Mouse (Mus musculus): ENCODE data around the gene Ctrb1. TPM values are rescaled to one million over a fixed set of nuclear protein-coding genes. Genes with fewer than 3 reads are reported as not detected.
A peak's percentile ranks its signal among the peaks of the same experiment; 100 is the strongest.

Ctrb1 gene
- polyA plus RNA-seq, 1 experiment, result 0.29 TPM

GRCm38 (mm10) chr8:111733581-111734243 is 42.9 kb upstream of the Ctrb1 start:
- WGBS, result 29% methylated on average over 5 of the region's 5 CpGs
- TF ChIP-seq CTCF (IDR thresholded peaks at IDR 0.05; ENCODE audit: borderline replicate concordance, insufficient read depth, low read depth, low read length) (no peak), POLR2A (IDR thresholded peaks at IDR 0.05; ENCODE audit: borderline replicate concordance, insufficient read depth, low read length) (no peak)
- no peaks in the 10 kb centered on the region for H3K27me3 ChIP-seq (ENCODE audit: control insufficient read depth, insufficient read depth, low read length)
- no peak overlapping the region for H3K27ac ChIP-seq (ENCODE audit: insufficient read depth, low read length)
- peak in 1 of 2 experiments; percentile 32 for DNase-seq
- H3K4me3 ChIP-seq (replicated peaks; ENCODE audit: insufficient read depth, low read depth, low read length), result no peak overlapping the region
- peaks cover 73% of the 10 kb centered on the region for H3K4me1 ChIP-seq (ENCODE audit: control insufficient read depth, insufficient read depth, low read length)

- Histone ChIP-seq H3K4me3 (replicated peaks; ENCODE audit: insufficient read depth, low read depth, low read length) (peak overlapping the region; percentile 69), H3K4me1 (ENCODE audit: control insufficient read depth, insufficient read depth, low read length) (peaks cover 83% of the 10 kb centered on the region), H3K27me3 (ENCODE audit: control insufficient read depth, insufficient read depth, low read length) (no peaks in the 10 kb centered on the region), H3K27ac (ENCODE audit: insufficient read depth, low read length) (peak overlapping the region; percentile 32; the same call in 1 of the 2 replicates)
- TF ChIP-seq CTCF (IDR thresholded peaks at IDR 0.05; ENCODE audit: borderline replicate concordance, insufficient read depth, low read depth, low read length) (no peak), POLR2A (IDR thresholded peaks at IDR 0.05; ENCODE audit: borderline replicate concordance, insufficient read depth, low read length) (no peak)
- no peak for DNase-seq
- WGBS, result 10% methylated on average over 10 of the region's 10 CpGs
Observed at GRCm38 (mm10) chr8:111732406-111733085, 41.7 kb upstream of the Ctrb1 start.

- DNase-seq, result peak; percentile 93 to 95
- Histone ChIP-seq H3K27ac (ENCODE audit: insufficient read depth, low read length) (peak overlapping the region; percentile 32; the same call in 1 of the 2 replicates), H3K4me1 (ENCODE audit: control insufficient read depth, insufficient read depth, low read length) (peaks cover 83% of the 10 kb centered on the region), H3K4me3 (replicated peaks; ENCODE audit: insufficient read depth, low read depth, low read length) (peak overlapping the region; percentile 70), H3K27me3 (ENCODE audit: control insufficient read depth, insufficient read depth, low read length) (no peaks in the 10 kb centered on the region)
- TF ChIP-seq POLR2A (IDR thresholded peaks at IDR 0.05; ENCODE audit: borderline replicate concordance, insufficient read depth, low read length), result peak; percentile 46; the same call in 1 of the 2 replicates
- TF ChIP-seq CTCF (IDR thresholded peaks at IDR 0.05; ENCODE audit: borderline replicate concordance, insufficient read depth, low read depth, low read length), result no peak
- WGBS, result 0% methylated on average over 27 of the region's 41 CpGs
Observed at GRCm38 (mm10) chr8:111732004-111732403, 41.2 kb upstream of the Ctrb1 start.

- TF ChIP-seq POLR2A (IDR thresholded peaks at IDR 0.05; ENCODE audit: borderline replicate concordance, insufficient read depth, low read length), result no peak
- TF ChIP-seq CTCF (IDR thresholded peaks at IDR 0.05; ENCODE audit: borderline replicate concordance, insufficient read depth, low read depth, low read length), result no peak
- H3K27me3 ChIP-seq (ENCODE audit: control insufficient read depth, insufficient read depth, low read length), result no peaks in the 10 kb centered on the region
- WGBS, result under 1% methylated on average over 39 of the region's 39 CpGs
- peak overlapping the region; percentile 70 for H3K4me3 ChIP-seq (replicated peaks; ENCODE audit: insufficient read depth, low read depth, low read length)
- DNase-seq, result peak; percentile 59 to 72
- H3K27ac ChIP-seq (ENCODE audit: insufficient read depth, low read length), result peak overlapping the region; percentile 37; the same call in 1 of the 2 replicates
- H3K4me1 ChIP-seq (ENCODE audit: control insufficient read depth, insufficient read depth, low read length), result peaks cover 83% of the 10 kb centered on the region
Observed at GRCm38 (mm10) chr8:111731231-111731977, 40.6 kb upstream of the Ctrb1 start.

- DNase-seq, result peak in 1 of 2 experiments; percentile 29
Observed at GRCm38 (mm10) chr8:111729233-111730170, 38.7 kb upstream of the Ctrb1 start.

GRCm38 (mm10) chr8:111728481-111728880 is 37.7 kb upstream of the Ctrb1 start:
- 25% methylated on average over 5 of the region's 5 CpGs for WGBS
- Histone ChIP-seq H3K27ac (ENCODE audit: insufficient read depth, low read length) (peak overlapping the region; percentile 5; the same call in 1 of the 2 replicates), H3K4me1 (ENCODE audit: control insufficient read depth, insufficient read depth, low read length) (peaks cover 62% of the 10 kb centered on the region), H3K4me3 (replicated peaks; ENCODE audit: insufficient read depth, low read depth, low read length) (no peak overlapping the region), H3K27me3 (ENCODE audit: control insufficient read depth, insufficient read depth, low read length) (no peaks in the 10 kb centered on the region)
- TF ChIP-seq POLR2A (IDR thresholded peaks at IDR 0.05; ENCODE audit: borderline replicate concordance, insufficient read depth, low read length) (no peak), CTCF (IDR thresholded peaks at IDR 0.05; ENCODE audit: borderline replicate concordance, insufficient read depth, low read depth, low read length) (no peak)
- peak in 1 of 2 experiments; percentile 15 for DNase-seq

More at GRCm38 (mm10) chr8:111729233-111730170, 38.7 kb upstream of the Ctrb1 start:
- H3K4me3 ChIP-seq (replicated peaks; ENCODE audit: insufficient read depth, low read depth, low read length), result peak overlapping the region; percentile 5
- 28% methylated on average over 7 of the region's 7 CpGs for WGBS
- no peak for TF ChIP-seq CTCF (IDR thresholded peaks at IDR 0.05; ENCODE audit: borderline replicate concordance, insufficient read depth, low read depth, low read length)
- no peak for TF ChIP-seq POLR2A (IDR thresholded peaks at IDR 0.05; ENCODE audit: borderline replicate concordance, insufficient read depth, low read length)
- H3K27me3 ChIP-seq (ENCODE audit: control insufficient read depth, insufficient read depth, low read length), result no peaks in the 10 kb centered on the region
- H3K27ac ChIP-seq (ENCODE audit: insufficient read depth, low read length), result peak overlapping the region; percentile 51
- H3K4me1 ChIP-seq (ENCODE audit: control insufficient read depth, insufficient read depth, low read length), result peaks cover 71% of the 10 kb centered on the region

All from cerebellum, adult 2 months (tissue).